Mouse (Mus musculus): ENCODE measurements around the gene Olfr555. TPM values are rescaled to one million over a fixed set of nuclear protein-coding genes. Genes with fewer than 3 reads are reported as not detected.
A peak's percentile ranks its signal among the peaks of the same experiment; 100 is the strongest.

The Olfr555 gene
- polyA plus RNA-seq, 1 experiment: not detected

- under 1% methylated on average over 40 of the region's 40 CpGs for WGBS
- Histone ChIP-seq H3K4me1 (ENCODE audit: control insufficient read depth, insufficient read depth, low read length) (peaks cover 4% of the 10 kb centered on the region; the same call in 1 of the 2 replicates), H3K4me3 (replicated peaks; ENCODE audit: extremely low read depth, low read depth, low read length) (peak within 1 kb of the TSS; percentile 89)
- TF ChIP-seq CTCF (IDR thresholded peaks at IDR 0.05; ENCODE audit: insufficient read depth, low read length): no peak
- peak; percentile 58; the same call in 1 of the 2 replicates for TF ChIP-seq POLR2A (IDR thresholded peaks at IDR 0.05; ENCODE audit: borderline replicate concordance, extremely low read depth, low read depth, low read length)
- peak; percentile 85 for DNase-seq
Measured at GRCm38 (mm10) chr7:102686944-102687501, 28.4 kb downstream of the Olfr555 start, which contains the start of gene Trim68. Gene Trim68, minus strand, starts transcription at chr7:102687327.

DNA sequence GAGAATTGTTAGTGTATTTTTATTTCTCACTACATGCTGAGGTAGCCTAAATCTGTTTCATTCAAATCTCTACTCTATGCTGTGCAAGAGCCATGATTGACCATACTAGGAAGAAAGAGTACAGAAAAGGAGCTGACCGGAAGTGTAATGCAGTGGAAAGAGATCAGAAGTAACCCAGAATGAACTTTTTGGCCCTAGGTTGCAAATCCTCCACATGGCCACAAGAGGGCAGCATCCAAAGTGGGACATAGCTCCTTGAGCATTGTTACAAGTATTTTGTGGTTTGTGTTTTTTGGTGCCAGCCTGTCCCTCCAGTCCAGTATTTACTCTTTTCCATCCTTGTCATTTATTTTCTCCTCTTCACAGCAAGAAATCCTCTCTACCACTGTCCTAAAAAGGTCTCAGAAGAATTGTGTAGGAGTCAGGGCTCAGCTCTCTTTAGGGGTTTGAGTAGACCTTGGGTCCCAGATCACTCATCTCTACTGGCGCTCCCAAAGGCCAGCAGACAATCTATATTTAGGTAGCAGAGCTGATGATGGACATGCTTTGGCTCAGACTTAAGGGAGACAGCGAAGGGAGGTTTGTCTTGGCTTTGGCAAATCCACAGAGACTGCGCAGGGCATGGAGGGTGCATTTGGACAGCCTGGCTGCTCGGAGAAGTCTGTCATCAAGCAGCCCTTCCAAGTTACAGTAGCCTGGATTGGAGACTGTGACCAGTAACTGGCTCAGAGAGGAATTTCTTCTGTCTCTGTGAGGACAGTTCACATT, 36.9 kb downstream of the Olfr555 start, which contains the start of gene Olfr557:
Gene Olfr557 (plus strand): TSS at position 553 of the 768 bp plus-strand sequence.
- Histone ChIP-seq H3K4me1 (ENCODE audit: control insufficient read depth, insufficient read depth, low read length) (no peaks in the 10 kb centered on the region), H3K4me3 (replicated peaks; ENCODE audit: extremely low read depth, low read depth, low read length) (no peak within 1 kb of the TSS)
- TF ChIP-seq CTCF (IDR thresholded peaks at IDR 0.05; ENCODE audit: insufficient read depth, low read length): peak; percentile 77
- TF ChIP-seq POLR2A (IDR thresholded peaks at IDR 0.05; ENCODE audit: borderline replicate concordance, extremely low read depth, low read depth, low read length): no peak
- peak; percentile 12 for DNase-seq
- WGBS: 70% methylated on average over 5 of the region's 5 CpGs

DNA sequence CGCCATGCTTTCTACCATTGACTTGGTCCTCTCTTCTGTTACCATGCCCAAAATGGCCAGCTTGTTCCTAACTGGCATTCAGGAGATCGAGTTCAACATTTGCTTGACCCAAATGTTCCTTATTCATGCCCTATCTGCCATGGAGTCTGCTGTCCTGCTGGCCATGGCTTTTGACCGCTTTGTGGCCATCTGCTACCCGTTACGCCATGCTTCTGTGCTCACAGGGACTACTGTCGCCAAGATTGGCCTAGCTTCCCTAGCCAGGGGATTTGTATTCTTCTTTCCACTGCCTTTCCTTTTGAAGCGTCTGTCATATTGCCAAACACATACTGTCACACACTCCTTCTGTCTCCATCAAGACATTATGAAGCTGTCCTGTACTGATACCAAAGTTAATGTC, 39.8 kb downstream of the Olfr555 start:
- TF ChIP-seq CTCF (IDR thresholded peaks at IDR 0.05; ENCODE audit: insufficient read depth, low read length): no peak
- no peak for TF ChIP-seq POLR2A (IDR thresholded peaks at IDR 0.05; ENCODE audit: borderline replicate concordance, extremely low read depth, low read depth, low read length)
- 86% methylated on average over 7 of the region's 7 CpGs for WGBS

DNA sequence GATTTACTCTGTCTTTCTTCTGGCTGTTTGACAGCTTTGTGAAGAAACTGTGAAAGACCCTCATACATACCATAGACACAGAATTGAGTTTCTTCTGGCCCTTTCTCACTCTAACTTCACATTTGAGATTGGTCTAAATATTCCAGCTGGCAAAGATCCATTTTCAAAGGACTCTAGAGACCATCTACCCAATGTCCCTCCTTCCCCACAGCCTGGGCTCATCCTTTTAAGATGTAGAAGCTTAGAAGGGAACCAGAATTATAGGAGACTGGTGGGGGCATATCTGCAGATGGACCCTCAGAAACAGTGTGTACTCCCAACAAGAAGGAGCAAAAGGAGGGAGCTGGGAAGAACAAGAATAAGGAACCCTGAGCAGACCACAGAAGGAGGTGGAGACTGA, 43.3 kb downstream of the Olfr555 start, which contains the start of gene Olfr558:
Gene Olfr558 (plus strand): TSS at position 301 of the 400 bp plus-strand sequence.
- TF ChIP-seq CTCF (IDR thresholded peaks at IDR 0.05; ENCODE audit: insufficient read depth, low read length) (no peak), POLR2A (IDR thresholded peaks at IDR 0.05; ENCODE audit: borderline replicate concordance, extremely low read depth, low read depth, low read length) (no peak)
- Histone ChIP-seq H3K4me3 (replicated peaks; ENCODE audit: extremely low read depth, low read depth, low read length) (no peak within 1 kb of the TSS), H3K4me1 (ENCODE audit: control insufficient read depth, insufficient read depth, low read length) (no peaks in the 10 kb centered on the region)
- no peak for DNase-seq

More for the DNA sequence above, 39.8 kb downstream of the Olfr555 start:
- Histone ChIP-seq H3K4me1 (ENCODE audit: control insufficient read depth, insufficient read depth, low read length) (no peaks in the 10 kb centered on the region), H3K4me3 (replicated peaks; ENCODE audit: extremely low read depth, low read depth, low read length) (no peak overlapping the region)
- no peak for DNase-seq

Other genes with a start within 250 kb of the Olfr555 start
- gene Rrm1, start 217.1 kb upstream of the Olfr555 start, polyA plus RNA-seq (2012; rRNA removed): 5.9 and 7.2 TPM in 2 replicates
- not detected in 2 replicates for gene Olfr543, start 177.1 kb upstream of the Olfr555 start, polyA plus RNA-seq (2012; rRNA removed)
- gene Olfr544, start 170.5 kb upstream of the Olfr555 start, polyA plus RNA-seq (2012; rRNA removed): not detected in 2 replicates
- not detected in 2 replicates for gene Olfr545, start 159.2 kb upstream of the Olfr555 start, polyA plus RNA-seq (2012; rRNA removed)
- not detected in 2 replicates for gene Olfr547, start 124.1 kb upstream of the Olfr555 start, polyA plus RNA-seq (2012; rRNA removed)
- not detected in 2 replicates for gene Olfr548-ps1, start 117.9 kb upstream of the Olfr555 start, polyA plus RNA-seq (2012; rRNA removed)
- not detected in 2 replicates for gene Olfr549, start 109.0 kb upstream of the Olfr555 start, polyA plus RNA-seq (2012; rRNA removed)
- gene Trim21, start 93.3 kb upstream of the Olfr555 start, polyA plus RNA-seq (2012; rRNA removed): 6.1 and 9.7 TPM in 2 replicates
- gene Olfr550, start 87.4 kb upstream of the Olfr555 start, polyA plus RNA-seq (2012; rRNA removed): 8.4 and 9.4 TPM in 2 replicates
- gene Olfr551, start 66.9 kb upstream of the Olfr555 start, polyA plus RNA-seq (2012; rRNA removed): not detected in 2 replicates
- 0.13 and 0.16 TPM in 2 replicates for gene Olfr552, start 61.1 kb upstream of the Olfr555 start, polyA plus RNA-seq (2012; rRNA removed)
- gene Olfr553, start 40.6 kb upstream of the Olfr555 start, polyA plus RNA-seq (2012; rRNA removed): not detected in 2 replicates
- not detected in 2 replicates for gene Olfr554, start 20.4 kb upstream of the Olfr555 start, polyA plus RNA-seq (2012; rRNA removed)
- 0.12 and 0.19 TPM in 2 replicates for gene Olfr556, start 6.1 kb downstream of the Olfr555 start, polyA plus RNA-seq (2012; rRNA removed)
- gene Trim68, start 28.5 kb downstream of the Olfr555 start, polyA plus RNA-seq (2012; rRNA removed): 16.7 and 23.7 TPM in 2 replicates
- gene Olfr557, start 37.1 kb downstream of the Olfr555 start, polyA plus RNA-seq (2012; rRNA removed): 0.26 TPM in 1 of 2 replicates, not detected in the other
- 0.17 and 0.37 TPM in 2 replicates for gene Olfr558, start 43.4 kb downstream of the Olfr555 start, polyA plus RNA-seq (2012; rRNA removed)
- not detected in 2 replicates for gene Olfr33, start 60.2 kb downstream of the Olfr555 start, polyA plus RNA-seq (2012; rRNA removed)
- not detected in 2 replicates for gene Olfr559, start 68.7 kb downstream of the Olfr555 start, polyA plus RNA-seq (2012; rRNA removed)
- not detected in 2 replicates for gene Olfr560, start 100.5 kb downstream of the Olfr555 start, polyA plus RNA-seq (2012; rRNA removed)
- gene Olfr78, start 100.6 kb downstream of the Olfr555 start, polyA plus RNA-seq (2012; rRNA removed): 0.53 and 1.7 TPM in 2 replicates
- 0.10 TPM in 1 of 2 replicates, not detected in the other for gene Olfr561, start 112.4 kb downstream of the Olfr555 start, polyA plus RNA-seq (2012; rRNA removed)
- not detected in 2 replicates for gene Olfr564, start 144.7 kb downstream of the Olfr555 start, polyA plus RNA-seq (2012; rRNA removed)
- not detected in 2 replicates for gene Olfr566, start 199.9 kb downstream of the Olfr555 start, polyA plus RNA-seq (2012; rRNA removed)
- gene Olfr568, start 218.3 kb downstream of the Olfr555 start, polyA plus RNA-seq (2012; rRNA removed): not detected in 2 replicates
- not detected in 2 replicates for gene Olfr569, start 232.1 kb downstream of the Olfr555 start, polyA plus RNA-seq (2012; rRNA removed)
- not detected in 2 replicates for gene Olfr570, start 235.8 kb downstream of the Olfr555 start, polyA plus RNA-seq (2012; rRNA removed)